Mouse (Mus musculus) embryonic facial prominence, embryonic 11.5 days (tissue): ENCODE measurements at regions not wholly inside any gene's neighbourhood (a gene's known extent, or its start where the extent isn't known, plus 50 kb on each side); places are given as distances from the start of the nearest gene placed in this dataset.

Experiments used
- ATAC-seq: fragments of 200-750 bp; cut with Nextera tagmentation; replicated peaks from 2 replicates; pipeline ENCODE4 v1.8.0; 2017; ENCODE audit warnings: low read depth; ENCODE audit not compliant: insufficient number of reproducible peaks, low FRiP score, low TSS enrichment
- DNase-seq: peaks from one replicate; pipeline ENCODE4 v3.0.0-alpha.2; 2015; ENCODE audit warnings: low spot score
- H3K27ac ChIP-seq: fragments of 300-500 bp; sonication (generic); replicated peaks from 2 replicates; pipeline ENCODE4 v1.5.1; 2014; ENCODE audit warnings: mild to moderate bottlenecking, low read depth, low read length, control low read depth
- H3K27me3 ChIP-seq: fragments of 300-500 bp; sonication (generic); 2 replicates; pipeline ENCODE4 v1.6.1; 2014; ENCODE audit warnings: mild to moderate bottlenecking, low read length, moderate library complexity, mixed read lengths; ENCODE audit not compliant: control insufficient read depth, insufficient read depth
- H3K36me3 ChIP-seq: fragments of 300-500 bp; sonication (generic); replicated peaks from 2 replicates; pipeline ENCODE4 v1.6.1; 2014; ENCODE audit warnings: low read depth, mild to moderate bottlenecking, low read length, moderate library complexity, mixed read lengths; ENCODE audit not compliant: control insufficient read depth, insufficient read depth
- H3K4me1 ChIP-seq: fragments of 300-500 bp; sonication (generic); 2 replicates; pipeline ENCODE4 v1.6.1; 2014; ENCODE audit warnings: low read length, mixed read lengths; ENCODE audit not compliant: control insufficient read depth, insufficient read depth
- H3K4me2 ChIP-seq: fragments of 300-500 bp; sonication (generic); 2 replicates; pipeline ENCODE4 v1.6.1; 2014; ENCODE audit warnings: low read depth, mild to moderate bottlenecking, control low read depth, low read length, moderate library complexity
- H3K4me3 ChIP-seq: fragments of 300-500 bp; sonication (generic); 2 replicates; pipeline ENCODE4 v1.5.1; 2014; ENCODE audit warnings: low read depth, low read length, control low read depth
- H3K9ac ChIP-seq: fragments of 300-500 bp; sonication (generic); replicated peaks from 2 replicates; pipeline ENCODE4 v1.6.1; 2014; ENCODE audit warnings: mild to moderate bottlenecking, control low read depth, low read length
- H3K9me3 ChIP-seq: fragments of 300-500 bp; sonication (generic); replicated peaks from 2 replicates; pipeline ENCODE4 v1.6.1; 2016; ENCODE audit warnings: mild to moderate bottlenecking, low read length, inconsistent platforms, mixed read lengths; ENCODE audit not compliant: control insufficient read depth
- WGBS: fragments of 180-500 bp; shearing (Covaris S2); extraction: QIAGEN DNeasy Blood & Tissue Kit; methylation state at CpG from one replicate; pipeline ENCODE4 v1.1.7; 2014; 5-methylcytosine and 5-hydroxymethylcytosine counted together

DNA sequence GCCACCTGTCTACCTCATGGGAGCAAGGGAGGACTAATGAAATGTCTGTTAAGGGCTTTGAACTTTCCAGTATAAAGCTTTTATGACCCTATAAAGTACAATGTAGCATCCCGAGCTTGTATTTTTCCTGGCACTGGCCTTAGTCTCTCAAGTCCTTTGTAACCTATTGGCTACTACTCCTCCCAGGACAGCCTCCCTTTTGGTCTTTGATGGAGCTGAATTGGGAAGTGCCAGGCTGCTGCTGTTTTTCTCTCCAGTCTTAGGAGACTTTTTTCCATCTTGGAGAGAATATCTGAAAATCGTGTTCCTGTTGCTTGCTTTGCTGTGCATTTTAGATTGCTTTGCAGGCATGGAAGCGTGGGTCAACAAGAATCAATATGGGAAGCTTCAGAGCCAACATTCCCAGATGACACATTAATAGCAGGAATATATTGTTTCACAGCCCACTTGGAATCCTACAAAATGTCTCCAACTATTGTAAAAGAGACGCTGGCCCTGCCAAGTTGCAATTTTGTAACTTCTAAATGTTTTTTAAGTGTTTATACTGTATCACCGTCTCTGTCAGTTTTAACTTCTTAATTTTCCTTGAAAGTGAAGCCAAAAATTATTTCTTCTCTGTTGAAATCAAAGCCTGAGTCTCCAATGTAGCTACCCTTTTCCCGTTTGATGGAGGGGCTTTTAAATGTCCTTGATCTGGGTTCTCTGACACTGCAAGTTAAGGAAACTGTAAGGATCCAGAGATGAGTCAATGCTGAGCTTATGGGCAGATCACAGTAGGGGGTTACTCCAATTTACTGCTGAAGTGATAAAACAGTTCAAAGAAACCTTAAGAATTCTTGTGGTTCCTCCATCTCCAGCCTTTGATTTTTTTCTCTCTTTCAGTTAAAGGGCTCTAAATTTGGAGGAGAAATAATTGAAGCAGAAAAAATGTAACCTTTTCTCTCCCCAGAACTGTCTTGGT, 603.3 kb downstream of the Ptprc start:
- WGBS = 81% methylated on average over 6 of the region's 6 CpGs
- no peak overlapping the region for H3K4me3 ChIP-seq
- no peak overlapping the region for H3K9ac ChIP-seq
- H3K36me3 ChIP-seq = no peaks in the 10 kb centered on the region
- DNase-seq (no peak), ATAC-seq (no peak)
- no peak overlapping the region for H3K27ac ChIP-seq
- H3K27me3 ChIP-seq = no peaks in the 10 kb centered on the region
- no peaks in the 10 kb centered on the region for H3K4me1 ChIP-seq
- no peak overlapping the region for H3K4me2 ChIP-seq
- H3K9me3 ChIP-seq = no peaks in the 10 kb centered on the region

DNA sequence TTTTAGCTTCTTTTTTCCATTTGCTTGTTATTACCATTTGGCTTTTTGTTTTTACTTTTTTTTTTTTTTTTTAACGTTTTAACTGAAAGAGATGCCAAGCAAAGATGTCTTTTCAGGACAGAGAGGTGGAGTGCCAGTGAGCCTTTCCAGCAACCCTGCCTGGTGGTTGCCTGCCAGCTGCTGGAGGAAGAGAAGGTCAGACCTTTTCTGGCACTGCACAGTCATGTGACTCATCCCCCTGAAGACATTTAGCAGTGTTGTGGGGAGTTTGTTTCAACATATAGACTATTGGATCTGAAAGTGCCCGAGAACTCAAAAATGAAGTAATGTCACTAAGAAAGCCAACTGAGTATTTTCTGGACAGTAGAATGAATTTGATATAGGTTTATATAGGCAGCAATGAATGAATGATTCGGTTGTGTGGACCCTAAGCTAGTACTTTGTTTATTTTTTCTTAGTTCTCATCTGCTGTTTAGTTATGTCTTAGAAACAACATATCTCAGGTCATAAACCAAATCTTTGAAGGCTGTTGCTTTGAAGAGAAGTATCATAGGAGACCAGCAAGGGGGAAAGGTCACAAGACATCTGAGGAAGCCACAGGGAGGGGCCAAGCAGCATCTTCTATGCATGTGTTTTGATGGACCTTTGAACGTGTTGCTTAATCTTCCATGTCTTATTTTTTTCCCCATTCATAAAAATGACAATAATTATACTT, 604.2 kb downstream of the Ptprc start:
- Histone ChIP-seq H3K4me1 (no peaks in the 10 kb centered on the region), H3K36me3 (no peaks in the 10 kb centered on the region), H3K27me3 (no peaks in the 10 kb centered on the region), H3K9me3 (no peaks in the 10 kb centered on the region), H3K4me2 (no peak overlapping the region), H3K9ac (no peak overlapping the region), H3K27ac (no peak overlapping the region), H3K4me3 (no peak overlapping the region)
- 66% methylated on average over 4 of the region's 4 CpGs for WGBS
- DNase-seq = no peak
- ATAC-seq = no peak

DNA sequence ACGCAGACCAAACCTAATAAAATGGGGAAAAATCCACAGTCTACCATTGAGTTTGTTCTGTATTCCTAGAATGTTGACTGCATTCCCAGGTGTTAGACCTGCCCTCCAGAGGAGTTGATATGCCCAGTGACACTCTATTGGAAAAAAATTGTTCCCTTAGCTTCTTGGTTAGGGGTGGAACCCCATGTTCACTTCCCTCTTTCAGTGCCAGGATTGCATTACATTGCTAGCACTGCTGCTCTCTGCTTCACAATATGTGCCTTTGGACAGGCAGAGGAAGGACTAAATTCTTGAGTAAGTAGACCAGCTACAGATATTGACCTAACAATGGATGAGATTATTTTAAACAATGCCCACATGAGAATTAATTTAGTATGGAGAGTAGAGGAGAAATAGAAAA, 607.3 kb upstream of the Nr5a2 start:
- Histone ChIP-seq H3K9me3 (no peaks in the 10 kb centered on the region), H3K27me3 (no peaks in the 10 kb centered on the region), H3K9ac (no peak overlapping the region), H3K27ac (no peak overlapping the region), H3K4me1 (no peaks in the 10 kb centered on the region), H3K4me2 (no peak overlapping the region), H3K36me3 (no peaks in the 10 kb centered on the region), H3K4me3 (no peak overlapping the region)
- DNase-seq (no peak), ATAC-seq (no peak)
- WGBS = 97% methylated on average over 1 of the region's 1 CpGs

DNA sequence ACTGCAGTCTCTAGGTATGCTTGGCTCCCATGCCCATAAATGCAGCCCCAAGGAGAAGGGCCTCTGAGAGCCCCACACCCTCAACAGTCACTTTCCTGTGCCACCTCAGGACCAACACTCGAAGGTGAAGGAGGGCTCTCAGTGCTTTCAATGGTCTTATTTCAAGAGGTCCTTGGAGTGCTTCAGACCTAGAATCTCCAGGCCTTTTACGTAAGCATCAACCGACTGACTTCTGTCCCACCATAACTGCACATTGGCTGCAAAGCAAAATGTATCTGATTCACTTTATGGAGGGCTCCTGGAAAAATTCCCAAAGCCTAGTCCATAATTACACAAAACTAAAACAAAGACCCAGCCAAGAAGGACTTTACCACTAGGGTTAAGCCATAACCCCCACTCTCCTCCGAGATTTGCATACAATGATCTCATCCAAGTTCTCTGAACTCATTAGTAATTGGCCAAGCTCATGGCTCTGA, 605.4 kb upstream of the Nr5a2 start:
- no peaks in the 10 kb centered on the region for H3K9me3 ChIP-seq
- H3K4me2 ChIP-seq = no peak overlapping the region
- H3K4me1 ChIP-seq = no peaks in the 10 kb centered on the region
- no peak overlapping the region for H3K4me3 ChIP-seq
- H3K36me3 ChIP-seq = no peaks in the 10 kb centered on the region
- H3K27ac ChIP-seq = no peak overlapping the region
- no peak for DNase-seq
- no peak overlapping the region for H3K9ac ChIP-seq
- H3K27me3 ChIP-seq = no peaks in the 10 kb centered on the region
- no peak for ATAC-seq
- WGBS = 88% methylated on average over 4 of the region's 4 CpGs

DNA sequence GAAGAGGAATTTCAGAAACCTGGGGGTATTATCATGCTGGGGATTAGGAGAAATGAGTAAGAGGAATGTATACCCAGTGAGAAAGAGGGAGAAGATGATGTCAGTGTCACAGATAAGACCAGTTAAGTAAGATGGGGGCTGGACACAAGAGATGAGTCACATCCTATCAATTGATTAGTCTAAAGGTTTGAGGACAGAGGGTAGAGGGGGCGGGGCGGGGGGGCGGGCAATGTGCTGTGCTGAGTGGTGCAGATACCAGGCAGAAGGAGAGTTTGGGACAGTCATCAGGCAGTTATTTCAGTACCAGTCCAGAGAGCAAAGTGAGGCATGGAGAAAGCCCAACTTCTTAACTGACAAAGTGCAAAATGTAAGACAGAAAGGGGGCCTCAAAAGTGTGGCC, 601.4 kb upstream of the Nr5a2 start:
- no peak for ATAC-seq
- H3K9me3 ChIP-seq = no peaks in the 10 kb centered on the region

DNA sequence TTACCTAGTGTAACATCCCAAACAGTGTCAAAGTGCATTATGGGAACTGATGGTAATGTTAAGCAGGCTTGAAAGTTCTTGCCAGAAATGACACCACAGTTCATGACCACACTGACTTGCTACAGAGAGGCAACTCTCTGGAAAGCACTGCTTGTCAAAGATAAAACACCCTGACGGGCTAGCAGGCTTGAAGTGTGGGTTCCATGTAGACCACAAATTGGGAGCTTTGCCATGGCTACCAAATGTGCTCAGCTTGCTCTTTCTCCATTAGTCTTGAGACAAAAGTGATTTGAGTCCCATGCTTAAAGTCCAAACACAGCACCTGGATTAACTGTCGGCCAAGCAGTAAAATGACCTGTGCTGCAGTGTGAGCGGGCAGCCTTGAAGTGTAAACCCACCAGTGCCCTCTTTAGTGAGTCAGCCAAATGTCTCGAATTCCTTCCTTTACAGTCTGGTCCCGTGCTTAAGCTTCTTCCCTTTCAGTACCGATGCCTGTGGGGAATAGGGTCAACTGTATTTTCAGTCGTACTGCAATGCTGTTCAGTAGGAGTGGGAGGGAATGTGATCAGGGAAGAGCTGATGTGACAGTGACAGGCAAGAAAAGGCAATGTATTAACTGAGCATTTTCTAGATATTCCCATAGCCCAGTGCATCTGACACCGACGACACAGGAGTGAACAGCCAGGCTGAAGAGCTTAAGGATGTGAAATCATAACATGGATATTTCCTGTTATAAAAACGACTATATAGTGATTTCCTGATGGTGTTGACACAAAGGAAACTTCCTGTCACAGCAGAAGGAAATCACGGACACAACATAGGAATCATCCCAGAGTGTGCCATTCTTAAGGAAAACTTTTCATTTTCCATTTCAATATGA, 600.4 kb upstream of the Nr5a2 start:
- Histone ChIP-seq H3K4me1 (no peaks in the 10 kb centered on the region), H3K36me3 (no peaks in the 10 kb centered on the region), H3K9ac (no peak overlapping the region), H3K4me2 (no peak overlapping the region), H3K9me3 (no peaks in the 10 kb centered on the region), H3K27me3 (no peaks in the 10 kb centered on the region), H3K27ac (no peak overlapping the region), H3K4me3 (no peak overlapping the region)
- 55% methylated on average over 11 of the region's 11 CpGs for WGBS
- DNase-seq (no peak), ATAC-seq (no peak; the same call in 1 of the 2 replicates)

More for the DNA sequence above, 601.4 kb upstream of the Nr5a2 start:
- no peak for DNase-seq
- Histone ChIP-seq H3K4me1 (no peaks in the 10 kb centered on the region), H3K27ac (no peak overlapping the region), H3K4me3 (no peak overlapping the region), H3K36me3 (no peaks in the 10 kb centered on the region), H3K9ac (no peak overlapping the region), H3K27me3 (no peaks in the 10 kb centered on the region), H3K4me2 (no peak overlapping the region)
- 83% methylated on average over 3 of the region's 3 CpGs for WGBS

DNA sequence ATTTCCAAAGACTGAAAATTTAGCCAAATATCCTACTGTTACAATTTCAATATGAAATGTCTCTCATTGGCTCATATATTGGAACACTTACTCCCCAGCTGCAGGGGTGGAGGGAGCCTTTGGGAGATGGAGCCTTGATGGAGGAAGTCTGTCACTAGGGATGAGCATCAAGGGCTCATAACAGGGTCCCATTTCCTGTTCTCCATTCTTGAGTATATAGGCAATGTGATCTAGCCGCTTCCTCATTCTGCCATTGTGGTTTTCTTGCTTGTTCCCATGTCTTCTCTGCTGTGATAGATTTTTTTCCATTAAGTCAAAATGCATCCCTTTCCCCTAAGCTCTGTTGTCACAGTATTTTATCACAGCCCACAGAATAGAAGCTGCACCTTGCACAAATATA, 589.4 kb upstream of the Nr5a2 start:
- H3K4me2 ChIP-seq = no peak overlapping the region
- 87% methylated on average over 1 of the region's 1 CpGs for WGBS

More for the DNA sequence above, 589.4 kb upstream of the Nr5a2 start:
- Histone ChIP-seq H3K4me3 (no peak overlapping the region), H3K9me3 (no peaks in the 10 kb centered on the region), H3K9ac (no peak overlapping the region), H3K36me3 (no peaks in the 10 kb centered on the region), H3K27ac (no peak overlapping the region), H3K27me3 (no peaks in the 10 kb centered on the region), H3K4me1 (no peaks in the 10 kb centered on the region)
- no peak for DNase-seq
- ATAC-seq = no peak
